Mouse (Mus musculus): ENCODE measurements around the gene Gata2. TPM values are rescaled to one million over a fixed set of nuclear protein-coding genes. Genes with fewer than 3 reads are reported as not detected.

The Gata2 gene
- polyA plus RNA-seq, 1 experiment from 2014 or later, result 18.1 TPM

- no peak for ATAC-seq (ENCODE audit: low FRiP score, low read depth)
- no peak overlapping the region for H3K9ac ChIP-seq
- H3K4me1 ChIP-seq (replicated peaks), result peaks cover 8% of the 10 kb centered on the region
- no peak overlapping the region for H3K4me2 ChIP-seq
- no peak overlapping the region for H3K27ac ChIP-seq (replicated peaks)
- WGBS, result 77% methylated on average over 4 of the region's 4 CpGs
- H3K9me3 ChIP-seq, result no peaks in the 10 kb centered on the region
- H3K4me3 ChIP-seq, result no peak overlapping the region
- no peaks in the 10 kb centered on the region for H3K36me3 ChIP-seq
- peaks cover 25% of the 10 kb centered on the region for H3K27me3 ChIP-seq
These were observed 9.0 kb upstream of the Gata2 start for GRCm38 (mm10) chr6:88184671-88185070.

GRCm38 (mm10) chr6:88188148-88188547 is 5.5 kb upstream of the Gata2 start:
- no peak for ATAC-seq (ENCODE audit: low FRiP score, low read depth)
- WGBS, result 81% methylated on average over 6 of the region's 6 CpGs
- Histone ChIP-seq H3K27me3 (peaks cover 59% of the 10 kb centered on the region), H3K4me2 (no peak overlapping the region), H3K9me3 (no peaks in the 10 kb centered on the region), H3K9ac (no peak overlapping the region), H3K4me3 (no peak overlapping the region), H3K4me1 (replicated peaks) (peaks cover 21% of the 10 kb centered on the region), H3K36me3 (no peaks in the 10 kb centered on the region), H3K27ac (replicated peaks) (no peak overlapping the region)

GRCm38 (mm10) chr6:88189312-88190042 is 4.2 kb upstream of the Gata2 start:
- under 1% methylated on average over 56 of the region's 56 CpGs for WGBS
- peak; percentile 82 for ATAC-seq (ENCODE audit: low FRiP score, low read depth)
- Histone ChIP-seq H3K4me2 (peak overlapping the region; percentile 87), H3K36me3 (no peaks in the 10 kb centered on the region), H3K27me3 (peaks cover 65% of the 10 kb centered on the region), H3K4me3 (peak overlapping the region; percentile 52), H3K9ac (peak overlapping the region; percentile 18), H3K9me3 (no peaks in the 10 kb centered on the region), H3K4me1 (replicated peaks) (peaks cover 32% of the 10 kb centered on the region), H3K27ac (replicated peaks) (0 out of 2 replicates have a peak overlapping the region, but pooled peaks have one; percentile 9)

GRCm38 (mm10) chr6:88190043-88190309 is 3.7 kb upstream of the Gata2 start:
- Histone ChIP-seq H3K36me3 (no peaks in the 10 kb centered on the region), H3K9me3 (no peaks in the 10 kb centered on the region), H3K4me2 (peak overlapping the region; percentile 87), H3K9ac (peak overlapping the region; percentile 18), H3K4me1 (replicated peaks) (peaks cover 32% of the 10 kb centered on the region), H3K27ac (replicated peaks) (0 out of 2 replicates have a peak overlapping the region, but pooled peaks have one; percentile 9), H3K4me3 (peak overlapping the region; percentile 52), H3K27me3 (peaks cover 68% of the 10 kb centered on the region)
- no peak for ATAC-seq (ENCODE audit: low FRiP score, low read depth)
- 2% methylated on average over 13 of the region's 13 CpGs for WGBS

GRCm38 (mm10) chr6:88190310-88191023 is 3.2 kb upstream of the Gata2 start:
- no peak overlapping the region for H3K9ac ChIP-seq
- H3K27ac ChIP-seq (replicated peaks), result no peak overlapping the region
- H3K4me2 ChIP-seq, result peak overlapping the region; percentile 87
- ATAC-seq (ENCODE audit: low FRiP score, low read depth), result peak; percentile 2; the same call in 1 of the 2 replicates
- H3K9me3 ChIP-seq, result no peaks in the 10 kb centered on the region
- H3K4me3 ChIP-seq, result peak overlapping the region; percentile 52
- H3K36me3 ChIP-seq, result no peaks in the 10 kb centered on the region
- H3K27me3 ChIP-seq, result peaks cover 73% of the 10 kb centered on the region
- peaks cover 32% of the 10 kb centered on the region for H3K4me1 ChIP-seq (replicated peaks)
- WGBS, result 2% methylated on average over 49 of the region's 49 CpGs

GRCm38 (mm10) chr6:88191024-88191365 is 2.7 kb upstream of the Gata2 start:
- WGBS, result 26% methylated on average over 6 of the region's 6 CpGs
- Histone ChIP-seq H3K4me2 (no peak overlapping the region; the same call in 1 of the 2 replicates), H3K27ac (replicated peaks) (no peak overlapping the region), H3K9me3 (no peaks in the 10 kb centered on the region), H3K27me3 (peaks cover 78% of the 10 kb centered on the region), H3K9ac (no peak overlapping the region), H3K36me3 (no peaks in the 10 kb centered on the region), H3K4me1 (replicated peaks) (peaks cover 32% of the 10 kb centered on the region), H3K4me3 (no peak overlapping the region)
- no peak for ATAC-seq (ENCODE audit: low FRiP score, low read depth)

- 16% methylated on average over 4 of the region's 4 CpGs for WGBS
- peaks cover 84% of the 10 kb centered on the region for H3K27me3 ChIP-seq
- no peak overlapping the region for H3K4me3 ChIP-seq
- H3K9me3 ChIP-seq, result no peaks in the 10 kb centered on the region
- no peak overlapping the region for H3K9ac ChIP-seq
- no peak overlapping the region for H3K27ac ChIP-seq (replicated peaks)
- H3K4me1 ChIP-seq (replicated peaks), result peaks cover 35% of the 10 kb centered on the region
- no peak for ATAC-seq (ENCODE audit: low FRiP score, low read depth)
- no peaks in the 10 kb centered on the region for H3K36me3 ChIP-seq
- no peak overlapping the region for H3K4me2 ChIP-seq
These were observed 2.1 kb upstream of the Gata2 start for GRCm38 (mm10) chr6:88191411-88192070.

- Histone ChIP-seq H3K4me1 (replicated peaks) (peaks cover 46% of the 10 kb centered on the region), H3K27me3 (peaks cover 84% of the 10 kb centered on the region), H3K9ac (no peak overlapping the region), H3K36me3 (no peaks in the 10 kb centered on the region), H3K27ac (replicated peaks) (no peak overlapping the region), H3K4me2 (no peak overlapping the region), H3K4me3 (no peak overlapping the region), H3K9me3 (no peaks in the 10 kb centered on the region)
- WGBS, result 13% methylated on average over 8 of the region's 8 CpGs
- no peak for ATAC-seq (ENCODE audit: low FRiP score, low read depth)
These were observed 935 bp upstream of the Gata2 start for GRCm38 (mm10) chr6:88192756-88193155.

GRCm38 (mm10) chr6:88194053-88194977 is 624 bp downstream of the Gata2 start:
- H3K4me3 ChIP-seq, result peak overlapping the region; percentile 25
- ATAC-seq (ENCODE audit: low FRiP score, low read depth), result no peak
- H3K4me2 ChIP-seq, result peak overlapping the region; percentile 50
- peaks cover 55% of the 10 kb centered on the region for H3K4me1 ChIP-seq (replicated peaks)
- H3K9me3 ChIP-seq, result no peaks in the 10 kb centered on the region
- no peaks in the 10 kb centered on the region for H3K36me3 ChIP-seq
- H3K9ac ChIP-seq, result peak overlapping the region; percentile 11; the same call in 1 of the 2 replicates
- 2% methylated on average over 58 of the region's 58 CpGs for WGBS
- no peak overlapping the region; the same call in 1 of the 2 replicates for H3K27ac ChIP-seq (replicated peaks)
- H3K27me3 ChIP-seq, result peaks cover 83% of the 10 kb centered on the region

- ATAC-seq (ENCODE audit: low FRiP score, low read depth), result no peak
- no peak overlapping the region for H3K9ac ChIP-seq
- peak overlapping the region; percentile 57; the same call in 1 of the 2 replicates for H3K4me2 ChIP-seq
- H3K27me3 ChIP-seq, result peaks cover 85% of the 10 kb centered on the region
- H3K9me3 ChIP-seq, result no peaks in the 10 kb centered on the region
- H3K27ac ChIP-seq (replicated peaks), result no peak overlapping the region
- H3K36me3 ChIP-seq, result no peaks in the 10 kb centered on the region
- 4% methylated on average over 7 of the region's 7 CpGs for whole genome bisulfite sequencing
- H3K4me3 ChIP-seq, result no peak overlapping the region; the same call in 1 of the 2 replicates
- peaks cover 53% of the 10 kb centered on the region for H3K4me1 ChIP-seq (replicated peaks)
These were observed 1.3 kb downstream of the Gata2 start for GRCm38 (mm10) chr6:88194978-88195325.

GRCm38 (mm10) chr6:88196054-88196732 is 2.5 kb downstream of the Gata2 start:
- Histone ChIP-seq H3K4me2 (peak overlapping the region; percentile 57), H3K9ac (no peak overlapping the region), H3K27me3 (peaks cover 86% of the 10 kb centered on the region), H3K27ac (replicated peaks) (no peak overlapping the region), H3K4me1 (replicated peaks) (peaks cover 43% of the 10 kb centered on the region), H3K9me3 (no peaks in the 10 kb centered on the region), H3K4me3 (peak overlapping the region; percentile 41), H3K36me3 (no peaks in the 10 kb centered on the region)
- ATAC-seq (ENCODE audit: low FRiP score, low read depth), result no peak
- 1% methylated on average over 33 of the region's 33 CpGs for WGBS

Data from hindbrain, embryonic 15.5 days (tissue).